25 mouse cellular contexts compared by ENCODE assay signal in genomic region chr5:150291216-150291615, GRCm38 (mm10).
DNase-seq lines count a peak whose midpoint lies in the region; ATAC-seq and TF ChIP-seq lines count a peak whose summit lies in the region.
"Had no signal": no experiment of that assay in that cellular context is flagged by ENCODE, and none has a peak within 500 bp of the region (broad histone marks: within the 10 kb centered on the region; RNA-seq: fewer than 3 reads in every experiment).

No protein-coding gene starts in this region.

- H3K4me1 ChIP-seq in heart, postnatal 0 days (ENCODE audit: control insufficient read depth, insufficient read depth), result peaks cover 26% of the 10 kb centered on the region
- H3K4me1 ChIP-seq in MEL (ENCODE audit: control insufficient read depth in 1 of 2, insufficient read depth in 2 of 2, low read length in 2 of 2), result no peaks in the 10 kb centered on the region
- H3K4me1 ChIP-seq in midbrain, embryonic 15.5 days, result no peaks in the 10 kb centered on the region
- H3K4me1 ChIP-seq: embryonic facial prominence, embryonic 15.5 days; liver, embryonic 13.5 days had no signal

- H3K4me2 ChIP-seq in heart, postnatal 0 days (ENCODE audit: low read depth, low read length), result no peak overlapping the region
- no peak overlapping the region for H3K4me2 ChIP-seq in midbrain, embryonic 15.5 days
- H3K4me2 ChIP-seq: embryonic facial prominence, embryonic 15.5 days; limb, embryonic 13.5 days; liver, embryonic 13.5 days; lung, embryonic 14.5 days; midbrain, embryonic 12.5 days; stomach, embryonic 15.5 days had no signal

- intact Hi-C loops in left cerebral cortex, postnatal 4 days (cut with DNase I), result no loop called here

- no peak overlapping the region for H3K9ac ChIP-seq in heart, postnatal 0 days (replicated peaks; ENCODE audit: low read depth, low read length)
- no peak overlapping the region for H3K9ac ChIP-seq in MEL (ENCODE audit: control insufficient read depth, low read depth, low read length, poor library complexity, severe bottlenecking)
- H3K9ac ChIP-seq in midbrain, embryonic 15.5 days, result no peak overlapping the region
- H3K9ac ChIP-seq: embryonic facial prominence, embryonic 15.5 days; limb, embryonic 13.5 days; liver, embryonic 13.5 days; lung, embryonic 14.5 days; midbrain, embryonic 12.5 days; stomach, embryonic 15.5 days had no signal

- WGBS in heart, postnatal 0 days, result 78% methylated on average over 6 of the region's 6 CpGs
- WGBS in midbrain, embryonic 15.5 days, result 93% methylated on average over 6 of the region's 6 CpGs

- H3K36me3 ChIP-seq in heart, postnatal 0 days (replicated peaks; ENCODE audit: control insufficient read depth, insufficient read depth, low read length), result no peaks in the 10 kb centered on the region
- H3K36me3 ChIP-seq in MEL (ENCODE audit: control insufficient read depth in 1 of 2, insufficient read depth in 2 of 2, low read length in 2 of 2), result no peaks in the 10 kb centered on the region
- no peaks in the 10 kb centered on the region for H3K36me3 ChIP-seq in midbrain, embryonic 15.5 days (replicated peaks)
- H3K36me3 ChIP-seq: embryonic facial prominence, embryonic 15.5 days; forebrain, embryonic 10.5 days; limb, embryonic 13.5 days; liver, embryonic 13.5 days; midbrain, embryonic 12.5 days; stomach, embryonic 15.5 days had no signal

- H3K9me3 ChIP-seq in heart, postnatal 0 days (replicated peaks; ENCODE audit: control insufficient read depth, low read length), result no peaks in the 10 kb centered on the region
- no peaks in the 10 kb centered on the region for H3K9me3 ChIP-seq in MEL (replicated peaks; ENCODE audit: insufficient read depth, low read length)
- no peaks in the 10 kb centered on the region for H3K9me3 ChIP-seq in midbrain, embryonic 15.5 days
- H3K9me3 ChIP-seq: embryonic facial prominence, embryonic 15.5 days; forebrain, embryonic 10.5 days; limb, embryonic 13.5 days; liver, embryonic 13.5 days; midbrain, embryonic 12.5 days; stomach, embryonic 15.5 days had no signal

- ATAC-seq in heart, postnatal 0 days (ENCODE audit: insufficient read depth, low read depth), result no peak
- ATAC-seq in megakaryocyte, adult 5-6 weeks (ENCODE audit: poor library complexity, severe bottlenecking), result peak; percentile 75
- ATAC-seq in midbrain, embryonic 15.5 days (replicated peaks), result no peak

- TF ChIP-seq CTCF in heart, postnatal 0 days (IDR thresholded peaks at IDR 0.05; ENCODE audit: low read depth), result no peak
- no peak for TF ChIP-seq CTCF in MEL (IDR thresholded peaks at IDR 0.05 in 2 of 3, conservative IDR thresholded peaks at IDR 0.05 in 1 of 3; ENCODE audit: control insufficient read depth in 1 of 3, insufficient read depth in 1 of 3, low read depth in 2 of 3, low read length in 3 of 3, poor library complexity in 1 of 3, severe bottlenecking in 1 of 3)

- no peaks in the 10 kb centered on the region for H3K79me2 ChIP-seq in MEL (ENCODE audit: control insufficient read depth, insufficient read depth, low read length, poor library complexity)

- no peak for DNase-seq in heart, postnatal 0 days (ENCODE audit: low spot score)
- no peak for DNase-seq in heart, postnatal 4 days
- peak; percentile 14 for DNase-seq in CD4-positive helper T cell, adult 2 months (ENCODE audit: low read depth, low spot score)
- DNase-seq in MEL (ENCODE audit: low read depth, low spot score), result peak; percentile 12
- DNase-seq in left cerebral cortex, postnatal 4 days, result no peak
- no peak for DNase-seq in right cerebral cortex, postnatal 4 days
- DNase-seq: adrenal gland, postnatal 25 days; cerebellum, adult 11-12 months; heart, adult 2 months; kidney, adult 2 months; kidney, postnatal 14 days; liver, embryonic 13.5 days; lung, embryonic 14.5 days; lung, postnatal 36 days; right cerebral cortex, postnatal 14 days; thymus, postnatal 14 days had no signal

- TF ChIP-seq RAD21 in MEL (IDR thresholded peaks at IDR 0.05; ENCODE audit: low read depth, low read length), result no peak

- no peak overlapping the region for H3K4me3 ChIP-seq in heart, postnatal 0 days (ENCODE audit: low read depth, low read length)
- no peak overlapping the region for H3K4me3 ChIP-seq in MEL (ENCODE audit: control insufficient read depth in 1 of 2, insufficient read depth in 1 of 2, low read depth in 2 of 2, low read length in 2 of 2)
- H3K4me3 ChIP-seq in midbrain, embryonic 15.5 days, result no peak overlapping the region
- H3K4me3 ChIP-seq: embryonic facial prominence, embryonic 15.5 days; forebrain, embryonic 10.5 days; heart, adult 2 months; left cerebral cortex, adult 2 months; limb, embryonic 13.5 days; liver, embryonic 13.5 days; midbrain, embryonic 12.5 days; stomach, embryonic 15.5 days had no signal

- no peaks in the 10 kb centered on the region for H3K27me3 ChIP-seq in heart, postnatal 0 days (ENCODE audit: control insufficient read depth, insufficient read depth, low read length)
- H3K27me3 ChIP-seq in MEL (ENCODE audit: control insufficient read depth in 1 of 2, insufficient read depth in 2 of 2, low read length in 2 of 2), result no peaks in the 10 kb centered on the region
- no peaks in the 10 kb centered on the region for H3K27me3 ChIP-seq in midbrain, embryonic 15.5 days (replicated peaks)
- H3K27me3 ChIP-seq: embryonic facial prominence, embryonic 15.5 days; limb, embryonic 13.5 days; liver, embryonic 13.5 days; midbrain, embryonic 12.5 days; stomach, embryonic 15.5 days had no signal

- 0 out of 2 replicates have a peak overlapping the region, but pooled peaks have one; percentile 20 for H3K27ac ChIP-seq in heart, postnatal 0 days (ENCODE audit: low read depth)
- no peak overlapping the region for H3K27ac ChIP-seq in MEL (ENCODE audit: control insufficient read depth, low read depth, low read length)
- H3K27ac ChIP-seq in midbrain, embryonic 15.5 days, result no peak overlapping the region
- H3K27ac ChIP-seq: embryonic facial prominence, embryonic 15.5 days; forebrain, embryonic 10.5 days; heart, adult 2 months; hindbrain, postnatal 0 days; left cerebral cortex, adult 2 months; limb, embryonic 13.5 days; liver, embryonic 13.5 days; midbrain, embryonic 12.5 days; stomach, embryonic 15.5 days had no signal

- no peak for TF ChIP-seq EP300 in heart, postnatal 0 days (IDR thresholded peaks at IDR 0.05; ENCODE audit: low read depth)
- TF ChIP-seq EP300 in MEL (IDR thresholded peaks at IDR 0.05; ENCODE audit: low read depth in 1 of 2, low read length in 2 of 2), result no peak

- no peak for TF ChIP-seq POLR2A in MEL (IDR thresholded peaks at IDR 0.05; ENCODE audit: control insufficient read depth in 1 of 2, insufficient read depth in 1 of 2, low read depth in 1 of 2, low read length in 2 of 2, poor library complexity in 1 of 2)

TF ChIP-seq in MEL, 35 proteins besides CTCF, POLR2A, EP300 and RAD21:
- TF ChIP-seq NELFE (IDR thresholded peaks at IDR 0.05; ENCODE audit: low read depth, low read length) (no peak), POLR2AphosphoS2 (IDR thresholded peaks at IDR 0.05; ENCODE audit: low read length) (no peak), CHD1 (IDR thresholded peaks at IDR 0.05; ENCODE audit: low read depth, low read length) (no peak), HCFC1 (IDR thresholded peaks at IDR 0.05; ENCODE audit: low read depth, low read length) (no peak), ETS1 (IDR thresholded peaks at IDR 0.05; ENCODE audit: low read depth, low read length) (no peak), ZC3H11A (IDR thresholded peaks at IDR 0.05; ENCODE audit: low read depth, low read length) (no peak), MYC (IDR thresholded peaks at IDR 0.05; ENCODE audit: low read depth, low read length) (no peak), GATA1 (IDR thresholded peaks at IDR 0.05; ENCODE audit: low read depth, low read length) (no peak), JUND (IDR thresholded peaks at IDR 0.05; ENCODE audit: low read depth, low read length) (no peak), GABPA (IDR thresholded peaks at IDR 0.05; ENCODE audit: low read depth, low read length) (no peak), KAT2A (conservative IDR thresholded peaks at IDR 0.05; ENCODE audit: low read depth, low read length) (no peak), MEF2A (IDR thresholded peaks at IDR 0.05; ENCODE audit: extremely low read depth, insufficient replicate concordance, low read depth, low read length, poor library complexity, severe bottlenecking) (no peak), POLR2AphosphoS5 (IDR thresholded peaks at IDR 0.05; ENCODE audit: borderline replicate concordance, low read depth, low read length) (no peak)

Comparison
In these comparisons a context has a peak if more than half of its experiments do, and no peak if none do; other contexts are left out.
1. DNase-seq: peak in CD4-positive helper T cell, adult 2 months (single experiment) and MEL (single experiment); none in heart, postnatal 0 days (single experiment), heart, postnatal 4 days (single experiment), left cerebral cortex, postnatal 4 days (single experiment) and right cerebral cortex, postnatal 4 days (single experiment).